Mouse (Mus musculus) thymus, postnatal 0 days (tissue): ENCODE results near the gene G430095P16Rik. TPM values are rescaled to one million over a fixed set of nuclear protein-coding genes. Genes with fewer than 3 reads are reported as not detected.
A peak's percentile ranks its signal among the peaks of the same experiment; 100 is the strongest.

Experiments used
- DNase-seq: peaks from one replicate; pipeline ENCODE4 v3.0.0-alpha.2; 2015; ENCODE audit warnings: low spot score
- polyA plus RNA-seq: library from polyadenylated mRNA; unstranded; fragments of >200 nt; fragmentation: Nextera tagmentation; extraction: Ambion mirVana; gene quantifications from 2 replicates; pipeline ENCODE4 v1.2.1, GENCODE M21; 2015

G430095P16Rik gene
- polyA plus RNA-seq, 1 experiment from 2014 or later, result 3.6 TPM

DNA sequence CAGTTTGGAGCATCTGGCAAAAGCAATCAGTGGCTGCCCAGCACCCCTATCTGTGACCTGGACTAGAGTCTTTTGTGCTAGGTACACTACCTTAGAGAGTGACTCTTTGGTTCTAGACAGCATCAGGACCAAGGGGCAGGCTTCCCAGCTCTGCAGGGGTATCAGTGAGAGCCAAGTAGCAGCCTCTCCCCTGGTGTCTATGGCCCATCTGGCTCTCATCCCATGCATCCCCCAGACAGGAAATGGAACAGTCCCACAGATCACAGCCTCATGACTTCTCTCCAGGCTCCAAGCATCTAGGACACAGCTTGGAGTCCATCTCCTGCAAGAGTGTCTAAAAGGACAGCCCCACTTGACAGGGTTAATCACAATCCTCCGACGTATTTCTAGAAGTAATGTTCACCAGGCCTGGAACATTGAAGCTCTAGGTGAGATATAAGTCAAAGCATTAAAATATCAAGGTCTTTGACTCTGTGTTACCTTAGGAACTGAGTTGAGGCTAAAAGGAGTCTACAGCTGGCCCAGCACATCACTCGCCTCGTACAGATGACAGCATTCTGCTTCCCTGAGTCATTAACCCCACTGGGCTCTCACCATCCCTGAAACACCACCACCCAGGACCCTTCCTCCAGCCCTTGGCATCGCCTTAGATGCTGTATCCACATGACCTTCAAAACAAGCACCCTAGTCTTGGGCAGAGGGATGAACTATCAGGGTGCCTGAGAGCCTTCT lies 3.7 kb upstream of the G430095P16Rik start:
- DNase-seq, result no peak

DNA sequence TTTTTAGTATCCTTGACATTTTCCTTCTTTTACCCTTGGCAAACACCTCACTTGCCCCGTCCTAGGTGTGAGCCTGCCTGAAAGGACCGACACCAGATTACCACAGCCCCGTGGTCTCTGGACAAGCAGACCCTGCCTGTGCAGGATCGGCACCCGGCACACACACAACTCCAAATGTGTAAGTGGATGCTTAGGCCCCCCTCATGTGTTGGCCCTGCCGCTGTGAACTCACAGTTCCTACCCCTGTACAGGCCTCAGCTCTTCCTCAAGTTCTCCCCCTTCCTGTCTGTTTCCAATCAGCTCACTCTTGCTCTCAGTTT lies 317 bp upstream of the G430095P16Rik start:
- DNase-seq, result no peak

DNA sequence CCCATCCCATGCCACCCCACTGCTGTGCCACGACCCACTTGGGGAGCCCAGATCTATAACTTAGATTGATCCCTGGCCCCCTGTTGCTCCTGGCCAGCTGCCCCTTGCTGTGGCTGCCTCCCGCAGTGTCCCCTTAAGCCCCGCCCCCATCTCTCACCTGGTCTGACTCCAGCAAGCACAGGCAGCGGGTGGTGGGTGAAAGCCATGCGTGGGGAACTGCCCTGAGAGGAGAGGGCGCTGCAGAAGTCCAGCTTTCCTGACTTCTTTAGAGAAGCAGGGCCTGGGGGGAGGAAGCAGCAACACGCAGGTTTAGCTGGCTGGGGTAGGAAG lies 729 bp downstream of the G430095P16Rik start:
- peak; percentile 37 for DNase-seq

DNA sequence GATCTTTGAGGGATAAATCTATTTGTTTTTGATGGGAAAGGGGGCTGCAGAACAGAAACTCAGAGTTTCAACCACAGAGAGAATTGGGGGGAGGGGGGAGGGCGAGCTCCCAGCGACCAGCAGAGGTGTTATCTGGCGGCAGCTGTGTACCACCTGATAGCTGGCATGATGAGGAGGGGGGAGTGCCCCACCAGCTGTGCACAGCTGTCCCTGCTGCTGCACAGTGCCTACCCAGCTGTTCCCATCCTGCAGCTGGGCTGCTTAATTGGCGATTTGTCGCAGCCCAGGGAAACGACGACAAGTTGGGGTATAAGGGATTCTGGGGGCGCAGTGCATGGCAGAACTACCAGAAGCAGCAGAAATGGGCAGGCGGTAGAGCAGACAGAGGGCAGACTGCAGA lies 1.9 kb downstream of the G430095P16Rik start:
- DNase-seq, result peak; percentile 68

DNA sequence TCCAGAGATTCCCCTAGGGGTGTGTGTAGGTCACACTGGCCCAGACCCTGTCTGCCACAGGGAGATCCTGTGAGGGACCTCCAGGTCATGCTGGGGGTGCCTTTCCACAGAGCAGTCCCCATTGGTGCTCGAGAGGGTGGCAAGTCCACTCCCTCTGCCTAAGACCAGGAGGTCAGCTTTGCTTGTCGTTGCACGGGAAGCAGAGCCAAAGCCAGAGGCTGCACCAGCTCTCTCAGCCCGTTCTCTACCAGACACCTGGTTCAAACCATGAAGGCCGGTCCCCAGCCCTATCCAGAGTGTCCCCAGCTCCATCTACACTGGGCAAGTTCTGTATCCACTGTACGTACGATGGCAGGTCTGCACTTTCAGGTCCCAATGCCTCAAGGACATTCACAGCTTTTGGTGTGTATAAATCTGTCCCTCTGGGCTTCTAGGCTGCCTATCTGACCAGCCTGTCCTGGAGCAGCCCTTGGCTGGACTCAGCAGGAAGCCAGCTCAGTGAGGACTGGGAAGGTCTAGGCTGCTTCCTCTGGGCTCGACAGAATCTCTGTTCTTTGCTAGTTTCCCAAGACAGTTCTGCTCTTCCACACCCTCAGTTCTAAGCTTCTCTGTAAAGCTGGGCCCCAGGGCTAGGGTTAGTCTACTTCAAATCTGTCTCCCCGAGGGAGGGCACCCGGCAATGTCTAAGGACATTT lies 2.6 kb downstream of the G430095P16Rik start:
- DNase-seq, result no peak

DNA sequence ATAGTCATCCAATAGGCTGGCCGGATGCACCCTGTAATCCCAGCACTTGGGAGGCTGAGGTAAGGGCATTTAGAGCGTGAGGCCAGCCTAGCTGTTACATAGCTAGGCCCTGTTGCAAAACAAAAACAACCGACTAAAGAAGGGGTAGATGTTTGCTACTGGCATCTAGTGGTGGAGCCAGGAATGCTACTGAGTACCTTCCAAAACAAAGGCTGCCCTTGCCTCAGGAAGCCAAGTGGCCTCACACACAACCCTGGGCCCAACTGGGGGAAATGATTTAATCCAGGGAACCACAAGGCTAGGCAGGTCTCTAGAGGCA lies 3.1 kb downstream of the G430095P16Rik start:
- no peak for DNase-seq

DNA sequence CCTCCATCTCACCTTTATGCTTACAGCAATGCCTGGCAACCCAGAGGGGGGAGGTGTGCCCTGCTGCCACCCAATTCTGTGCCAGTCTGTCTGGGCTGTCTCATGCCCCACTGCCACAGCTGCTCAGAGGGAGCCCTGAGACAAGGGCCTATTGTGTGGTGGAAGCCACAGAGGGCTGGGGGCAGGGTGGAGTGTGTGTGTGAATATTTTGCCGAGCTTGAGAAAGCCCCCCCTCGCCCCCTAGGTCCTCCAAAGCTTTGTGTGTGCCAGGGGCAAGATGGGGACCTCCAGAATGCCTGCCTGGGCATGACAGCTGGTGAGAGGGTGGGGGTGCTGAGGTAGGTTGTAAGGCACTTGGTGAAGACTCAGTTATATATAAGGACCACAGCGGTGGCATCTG lies 5.7 kb downstream of the G430095P16Rik start:
- DNase-seq, result no peak

DNA sequence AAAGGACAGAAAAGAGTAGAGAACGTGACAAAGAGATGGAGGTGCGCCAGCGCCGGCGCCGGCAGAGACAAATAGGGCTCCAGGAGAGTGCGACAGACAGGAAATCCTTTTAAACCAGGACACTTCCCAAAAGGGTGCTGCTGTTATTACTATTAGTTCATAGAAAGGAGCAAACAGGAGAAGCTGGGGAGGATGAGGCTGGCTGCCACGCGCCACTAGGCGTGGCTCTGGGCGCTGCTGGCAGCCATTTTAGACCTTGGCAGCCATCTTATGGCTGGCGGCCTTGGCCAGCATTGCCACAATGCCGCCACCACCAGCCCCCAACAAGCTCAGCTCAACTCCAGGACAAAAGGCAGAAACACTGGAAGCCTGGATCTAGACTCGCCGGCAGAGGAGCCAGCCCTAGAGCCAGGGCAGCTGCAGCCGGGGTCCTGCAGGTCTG lies 7.1 kb downstream of the G430095P16Rik start:
- no peak for DNase-seq

DNA sequence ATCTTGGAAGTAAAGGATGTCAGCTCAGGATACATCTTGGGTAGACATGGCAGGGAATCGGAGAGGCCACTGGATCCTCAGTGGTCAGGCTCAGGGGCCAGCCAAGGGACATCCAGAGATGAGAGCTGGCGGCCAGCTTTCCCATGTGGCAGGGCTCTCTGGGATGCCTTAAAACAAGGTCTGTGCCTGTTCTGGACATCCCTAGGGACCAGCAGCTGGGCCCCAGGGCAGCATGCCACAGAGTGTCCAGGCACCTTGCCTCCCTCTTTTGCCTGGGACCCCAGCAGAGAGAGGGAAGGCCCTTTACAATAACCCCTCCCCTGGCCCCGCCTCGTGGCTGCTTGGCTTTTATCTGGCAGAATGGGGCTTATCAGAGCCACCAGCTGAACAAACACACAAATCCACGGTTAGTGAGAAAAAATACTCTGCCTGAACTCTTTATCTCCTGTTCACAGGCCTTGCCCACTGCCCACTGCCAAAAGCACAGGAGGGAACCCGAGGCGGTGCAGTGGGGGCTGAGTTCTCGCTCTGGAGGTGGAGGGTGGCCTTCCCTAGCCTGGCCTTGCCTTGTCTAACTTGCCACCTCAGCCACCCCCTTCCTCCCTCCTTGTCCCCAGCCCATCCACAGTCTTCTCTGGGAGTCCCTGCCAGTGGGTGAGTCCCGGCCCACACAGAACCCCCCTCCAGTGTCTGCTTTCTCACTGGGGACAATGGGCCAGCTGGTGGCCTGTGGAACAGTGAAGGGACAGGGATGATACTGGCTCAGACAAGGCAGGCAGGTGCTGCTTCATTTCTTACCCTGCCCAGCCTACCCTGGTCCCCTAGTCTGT lies 7.9 kb downstream of the G430095P16Rik start:
- no peak for DNase-seq

DNA sequence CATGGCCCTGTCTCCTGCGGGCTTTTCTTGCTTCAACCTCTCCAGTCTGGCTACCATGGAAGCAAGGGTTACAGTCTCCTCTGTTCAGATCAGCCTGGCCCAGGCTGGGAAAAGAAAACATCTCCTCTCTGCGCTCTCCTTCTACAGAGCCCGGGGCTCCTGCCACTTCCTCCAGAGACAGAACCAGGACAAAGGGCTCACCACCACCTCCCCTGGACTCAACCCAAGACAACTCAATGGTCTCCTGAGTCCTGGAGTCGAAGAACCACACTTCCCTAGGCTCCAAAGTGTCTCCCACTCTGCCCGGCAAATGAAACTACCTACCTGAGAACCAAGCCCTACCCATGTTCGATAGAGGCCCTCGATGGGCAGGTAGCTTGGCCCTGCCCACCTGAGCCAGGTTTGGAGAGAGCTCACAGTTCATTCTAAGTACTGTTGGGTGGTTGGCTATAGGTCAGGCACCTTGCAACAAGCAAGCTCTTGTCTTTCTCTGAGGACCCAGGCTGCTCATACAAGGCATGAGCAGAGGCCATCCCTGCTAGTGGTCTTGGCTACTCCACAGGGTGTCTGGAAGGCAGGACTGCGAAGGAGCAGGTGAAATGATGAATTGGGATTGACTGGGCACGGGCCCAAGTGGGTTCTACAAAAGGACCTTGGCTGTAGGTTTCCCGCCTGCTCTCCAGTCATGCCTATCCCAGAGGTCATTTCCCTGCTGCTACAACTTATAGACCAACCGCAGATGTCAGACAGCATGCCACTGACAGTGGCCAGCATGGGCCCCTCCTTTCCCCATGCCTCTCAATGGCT lies 8.8 kb downstream of the G430095P16Rik start:
- no peak for DNase-seq

DNA sequence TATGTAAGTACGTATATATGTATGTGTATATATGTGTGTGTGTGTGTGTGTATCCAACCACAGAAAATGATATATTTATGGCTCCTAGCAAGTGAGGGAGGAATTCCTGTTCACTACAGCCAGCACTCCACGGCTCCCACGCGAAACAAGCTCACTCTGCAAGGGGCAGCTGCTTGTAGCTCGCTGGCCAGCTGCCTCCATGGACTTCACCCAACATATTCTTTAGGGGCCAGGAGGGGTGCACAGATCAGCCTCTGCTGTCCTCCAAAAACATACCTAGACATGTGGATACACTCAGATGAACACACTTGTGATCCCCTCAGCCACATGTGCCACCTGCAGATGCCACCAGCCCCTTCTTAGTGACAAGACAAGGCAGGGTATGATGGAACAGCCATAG lies 9.7 kb downstream of the G430095P16Rik start:
- DNase-seq, result no peak

DNA sequence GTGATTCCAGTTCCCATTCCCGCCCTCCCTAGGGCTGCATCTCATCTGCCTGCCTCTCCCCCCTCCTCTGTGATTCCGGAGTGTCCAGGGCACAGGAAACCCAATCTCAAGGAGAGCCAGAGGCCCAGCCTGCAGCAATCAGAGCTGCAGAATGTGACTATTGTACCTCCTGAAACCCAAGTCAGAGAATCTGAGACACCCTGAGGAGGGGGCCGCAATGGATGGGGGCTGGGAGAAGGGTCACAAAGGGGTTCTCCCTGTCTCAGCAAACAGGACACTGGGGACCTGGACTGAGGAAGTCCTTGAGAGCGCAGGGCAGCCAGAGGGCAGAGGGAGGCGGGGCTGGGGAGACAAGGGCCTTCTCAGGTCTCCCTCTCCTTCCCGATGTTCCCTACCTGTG lies 10.2 kb downstream of the G430095P16Rik start:
- no peak for DNase-seq

DNA sequence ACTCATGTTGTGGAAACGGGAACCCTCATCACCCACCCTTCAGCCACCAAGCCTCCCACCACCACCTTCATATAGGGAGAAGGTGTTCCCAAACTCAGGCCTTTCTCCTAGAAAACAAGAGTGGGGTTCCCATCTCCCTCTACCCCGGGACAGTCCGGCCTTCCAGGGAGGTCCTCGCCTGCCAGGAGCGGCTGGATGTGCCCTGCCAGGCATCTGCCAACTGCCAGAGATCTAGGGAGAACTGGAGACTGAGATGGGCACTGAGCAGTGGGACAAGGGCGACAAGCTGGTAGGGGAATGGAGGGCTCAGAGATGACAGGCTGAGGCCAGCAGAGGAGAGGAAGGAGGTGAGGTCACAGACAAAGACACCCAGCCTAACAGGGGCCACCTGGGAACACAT lies 11.2 kb downstream of the G430095P16Rik start:
- no peak for DNase-seq

DNA sequence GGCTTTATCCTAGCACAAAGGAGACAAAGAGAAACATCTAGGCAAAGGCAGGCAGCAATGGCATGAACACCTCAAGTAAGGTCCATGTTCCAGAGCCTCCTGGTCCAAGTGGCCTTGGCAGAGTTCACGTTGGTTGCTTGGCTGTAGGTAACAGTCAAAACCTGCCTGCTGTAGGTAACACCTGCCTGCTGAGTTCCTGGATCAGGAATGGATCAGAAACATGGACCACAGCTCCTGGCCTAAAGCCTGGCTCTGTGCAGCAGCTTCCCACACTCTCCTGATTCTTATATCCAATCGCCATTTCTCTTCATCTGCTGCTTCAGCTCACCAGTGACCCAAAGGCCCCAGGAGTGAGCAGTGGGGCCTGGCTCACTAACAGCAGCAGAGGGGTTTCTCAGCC lies 11.9 kb downstream of the G430095P16Rik start:
- no peak for DNase-seq

DNA sequence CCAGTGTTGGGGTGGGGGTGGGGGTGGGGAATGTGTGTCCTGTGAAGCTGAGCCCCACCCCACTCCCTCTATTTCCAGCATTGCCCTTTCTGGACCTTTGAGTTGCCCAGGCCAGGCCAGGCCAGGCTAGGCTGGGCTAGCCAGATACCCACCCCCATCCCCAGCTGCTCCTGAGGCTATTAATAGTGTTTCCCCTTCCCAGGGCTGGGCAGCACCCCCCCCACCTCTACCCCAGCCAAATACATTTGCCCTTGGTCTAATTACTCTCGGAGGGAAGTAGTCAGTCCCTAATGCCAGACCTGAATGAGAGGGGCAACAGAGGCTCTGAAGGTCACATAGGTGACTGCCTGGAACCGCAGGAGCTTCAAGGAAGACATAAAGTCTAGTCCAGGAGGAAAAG lies 12.8 kb downstream of the G430095P16Rik start:
- DNase-seq, result no peak

DNA sequence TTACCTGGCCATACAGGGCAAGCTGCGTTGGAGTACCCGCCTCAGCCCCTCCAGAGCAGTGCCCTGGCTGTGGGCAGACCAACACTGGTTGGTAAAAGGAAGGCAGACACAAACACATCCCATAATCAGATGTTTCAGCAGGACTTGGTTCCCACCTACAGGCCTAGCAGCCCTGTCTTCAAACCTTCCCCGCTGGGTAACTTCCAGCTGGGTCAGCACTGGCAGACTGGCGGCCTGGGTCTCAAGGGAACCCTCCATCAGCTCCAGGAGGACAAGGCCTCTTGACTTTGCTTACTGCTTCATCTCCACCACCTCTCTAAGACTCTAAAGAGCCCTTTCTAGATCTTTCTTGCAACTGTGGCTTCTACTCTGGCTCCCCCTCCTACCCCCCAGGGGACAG lies 13.7 kb downstream of the G430095P16Rik start:
- no peak for DNase-seq

DNA sequence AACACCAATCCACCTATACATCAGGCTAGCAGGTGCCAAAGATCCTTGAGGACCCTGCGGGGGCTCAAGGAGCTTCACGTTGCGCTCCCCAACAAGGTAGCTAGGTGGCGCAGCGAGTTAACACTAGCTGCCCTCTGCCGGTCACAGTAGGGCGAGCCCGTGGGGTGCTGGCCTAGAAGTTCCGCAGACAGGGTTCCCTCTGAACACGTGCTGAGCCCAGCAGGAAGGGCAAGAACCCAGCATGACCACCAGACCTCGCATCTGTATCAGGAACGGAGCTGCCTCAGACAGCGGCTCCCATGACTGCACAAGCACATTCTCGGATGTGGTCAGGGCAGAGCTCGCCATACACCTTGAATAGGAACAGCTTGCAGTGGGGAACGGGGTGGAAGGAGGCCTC lies 14.8 kb downstream of the G430095P16Rik start:
- DNase-seq, result peak; percentile 85

DNA sequence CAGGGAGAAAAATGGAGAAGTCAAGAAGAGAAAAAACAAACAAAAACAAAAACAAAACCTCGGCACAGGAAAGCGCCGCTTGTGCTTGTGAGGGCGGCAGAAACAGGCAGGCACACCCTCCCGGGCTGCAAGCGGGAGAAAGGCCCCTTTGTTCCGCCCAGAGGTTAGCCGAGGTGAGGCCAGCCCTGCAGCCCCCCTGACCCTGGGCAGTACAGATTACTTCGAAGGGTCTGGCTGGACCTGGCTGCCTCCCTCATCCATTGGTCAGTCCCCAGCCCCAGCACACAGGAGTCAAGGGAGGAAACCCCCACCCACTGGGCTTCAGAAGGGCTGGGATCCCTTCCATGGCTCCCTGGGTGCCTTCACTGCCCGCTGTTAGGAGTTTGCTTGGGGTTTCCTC lies 15.5 kb downstream of the G430095P16Rik start:
- DNase-seq, result no peak

DNA sequence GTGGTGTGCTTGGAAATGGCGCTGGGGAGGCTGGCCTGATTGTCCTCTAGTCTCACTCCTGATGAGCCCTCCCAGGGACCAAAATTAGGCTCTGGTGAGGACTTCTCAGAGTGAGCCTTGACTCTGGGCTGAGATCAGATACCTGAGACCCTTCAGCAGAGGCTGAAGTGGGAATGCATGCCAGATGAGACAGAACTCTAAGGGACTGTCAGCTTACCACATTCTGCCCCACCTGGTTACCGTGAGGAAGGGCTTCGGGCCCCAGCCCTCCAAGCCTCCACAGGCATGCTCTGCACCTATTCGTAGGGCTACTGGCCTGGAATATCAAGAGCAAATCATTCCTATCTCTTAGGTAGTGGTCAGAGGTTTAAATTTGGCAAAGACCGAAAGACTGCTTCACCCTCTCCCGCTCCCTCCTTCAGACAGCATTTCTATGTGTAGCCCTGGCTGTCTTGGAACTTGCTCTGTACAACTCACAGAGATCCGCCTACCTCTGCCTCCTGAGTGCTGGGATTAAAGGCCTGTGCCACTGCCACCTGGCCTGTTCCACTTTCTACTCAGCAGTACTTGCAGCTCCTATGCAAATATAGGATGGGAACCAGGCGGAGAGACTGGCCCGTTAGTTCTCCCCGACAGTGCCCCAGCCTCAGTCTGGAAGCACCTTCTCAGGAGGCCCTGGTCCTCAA lies 16.1 kb downstream of the G430095P16Rik start:
- DNase-seq, result no peak

DNA sequence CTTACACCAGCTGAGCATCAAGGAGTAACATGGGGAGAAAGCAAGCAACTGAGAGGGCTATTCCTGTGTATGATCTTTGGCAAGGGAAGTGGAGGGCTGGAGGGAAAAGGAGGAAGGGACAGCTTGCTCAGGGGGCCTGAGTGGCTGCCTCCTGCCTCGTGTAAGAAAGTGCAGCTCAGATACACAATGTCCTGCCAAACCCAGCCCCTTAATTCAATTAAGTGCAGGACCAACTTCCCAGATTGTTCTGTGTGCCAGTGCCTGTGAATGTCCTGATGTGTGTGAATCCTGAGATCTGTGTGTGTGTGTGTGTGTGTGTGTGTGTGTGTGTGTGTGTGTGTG lies 16.6 kb downstream of the G430095P16Rik start:
- no peak for DNase-seq
